Mouse (Mus musculus) ES-Bruce4 (cell line): ENCODE measurements around the gene Ms4a6d. TPM values are rescaled to one million over a fixed set of nuclear protein-coding genes. Genes with fewer than 3 reads are reported as not detected.
"Not testable (repeated sequence)": the region's sequence is repeated elsewhere in the genome, so short reads cannot be mapped to it uniquely, and the experiment has no call there.

Experiments
- H3K27ac ChIP-seq: 2 replicates; pipeline ENCODE4 v1.5.1; 2012; ENCODE audit warnings: low read length, inconsistent platforms; ENCODE audit not compliant: insufficient read depth
- H3K27me3 ChIP-seq: 2 replicates; pipeline ENCODE4 v1.6.1; 2012; ENCODE audit warnings: mild to moderate bottlenecking, low read length, inconsistent platforms; ENCODE audit not compliant: control insufficient read depth, poor library complexity, insufficient read depth, severe bottlenecking
- H3K36me3 ChIP-seq: 2 replicates; pipeline ENCODE4 v1.6.1; 2012; ENCODE audit warnings: inconsistent platforms, mild to moderate bottlenecking, low read length, moderate library complexity; ENCODE audit not compliant: control insufficient read depth, poor library complexity, insufficient read depth, severe bottlenecking
- H3K4me1 ChIP-seq: one replicate; pipeline ENCODE4 v1.8.1; 2011; ENCODE audit warnings: low read length; ENCODE audit not compliant: control insufficient read depth, insufficient read depth
- H3K4me3 ChIP-seq: 2 replicates; pipeline ENCODE4 v1.5.1; 2011; ENCODE audit warnings: low read depth, mild to moderate bottlenecking, low read length
- H3K9ac ChIP-seq: 2 replicates; pipeline ENCODE4 v1.6.1; 2012; ENCODE audit warnings: low read depth, mild to moderate bottlenecking, inconsistent platforms; ENCODE audit not compliant: poor library complexity, severe bottlenecking
- H3K9me3 ChIP-seq: replicated peaks from 2 replicates; pipeline ENCODE4 v1.6.1; 2012; ENCODE audit warnings: mild to moderate bottlenecking, low read length, inconsistent platforms; ENCODE audit not compliant: control insufficient read depth, poor library complexity, insufficient read depth, severe bottlenecking
- CTCF ChIP-seq: IDR thresholded peaks from one replicate; pipeline ENCODE4 v1.8.1; 2011; ENCODE audit warnings: low read depth, low read length
- EP300 ChIP-seq: IDR thresholded peaks from 2 replicates; pipeline ENCODE4 v1.6.1; 2011; ENCODE audit warnings: low read depth, low read length; ENCODE audit not compliant: insufficient read depth
- POLR2A ChIP-seq: IDR thresholded peaks from one replicate; pipeline ENCODE4 v1.8.1; 2011; ENCODE audit warnings: low read length; ENCODE audit not compliant: insufficient read depth
- polyA plus RNA-seq: library from polyadenylated mRNA; stranded (reverse); fragments of >200 nt; gene quantifications from 2 replicates; pipeline ENCODE4 v1.2.4, GENCODE M21; 2011; ENCODE audit warnings: low read depth; ENCODE audit not compliant: missing spikeins, insufficient read depth, insufficient read length

The Ms4a6d gene
- polyA plus RNA-seq, 1 experiment = not detected

- no peaks in the 10 kb centered on the region for H3K9me3 ChIP-seq
- no peaks in the 10 kb centered on the region for H3K4me1 ChIP-seq
- no peaks in the 10 kb centered on the region for H3K36me3 ChIP-seq
- H3K27me3 ChIP-seq = no peaks in the 10 kb centered on the region
- no peak overlapping the region for H3K4me3 ChIP-seq
- no peak overlapping the region for H3K27ac ChIP-seq
- H3K9ac ChIP-seq = no peak overlapping the region
- TF ChIP-seq POLR2A (no peak), CTCF (no peak), EP300 (no peak)
Observed at GRCm38 (mm10) chr19:11547911-11548310, 56.7 kb downstream of the Ms4a6d start.

DNA sequence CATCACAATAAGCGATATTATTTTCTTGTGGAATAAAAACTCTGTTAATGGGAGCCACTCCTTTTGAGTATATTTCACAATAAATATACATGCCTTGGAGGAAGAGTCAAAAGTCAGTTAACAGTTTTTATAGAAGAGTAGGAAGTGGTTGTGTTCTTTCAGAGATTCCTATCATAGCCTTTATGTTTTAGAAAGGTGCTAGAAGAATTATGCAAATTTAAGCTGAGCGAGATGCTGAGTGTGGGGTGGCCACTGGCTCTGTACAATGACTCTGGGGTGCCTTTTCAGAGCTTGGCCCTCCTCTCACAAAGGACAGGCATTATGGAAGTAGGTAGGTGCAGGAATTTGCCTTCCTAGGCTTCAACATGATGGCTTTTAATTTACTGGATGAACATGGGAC, 60.3 kb downstream of the Ms4a6d start:
- H3K27ac ChIP-seq, H3K27me3 ChIP-seq, H3K9me3 ChIP-seq, H3K4me3 ChIP-seq, H3K4me1 ChIP-seq, H3K36me3 ChIP-seq, H3K9ac ChIP-seq: not testable (repeated sequence)

DNA sequence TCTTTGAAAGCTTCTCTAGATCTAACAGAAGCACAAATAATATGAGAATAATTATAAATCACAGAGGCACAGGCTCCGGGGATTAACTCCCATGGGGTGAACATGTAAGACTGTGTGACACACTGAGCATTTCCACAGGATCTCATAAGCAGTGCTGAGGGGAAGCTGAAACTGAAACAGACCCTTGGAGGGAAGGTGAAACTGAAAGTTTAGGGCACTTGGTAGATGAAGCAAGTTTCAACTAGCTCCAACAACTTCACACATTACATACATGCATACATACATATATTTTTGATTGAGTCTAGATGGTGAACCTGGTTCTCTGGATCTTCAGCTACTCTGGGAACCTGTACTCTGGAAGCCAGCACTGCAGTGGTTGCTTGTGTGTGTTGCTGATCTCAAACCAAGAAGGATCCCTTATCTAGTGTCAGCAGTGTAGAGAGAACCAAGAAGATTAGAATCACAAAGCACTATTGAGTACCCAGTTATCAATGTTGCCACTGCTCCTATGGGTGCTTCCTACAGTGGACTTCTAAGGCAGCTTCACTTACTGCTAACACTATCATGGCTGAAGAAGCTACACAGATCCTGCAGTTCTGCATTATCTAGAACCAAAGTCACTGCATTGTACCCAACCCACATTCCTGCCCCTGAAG, 64.4 kb downstream of the Ms4a6d start:
- not testable (repeated sequence) for H3K27ac ChIP-seq, H3K27me3 ChIP-seq, H3K4me1 ChIP-seq, H3K9ac ChIP-seq, H3K4me3 ChIP-seq, H3K36me3 ChIP-seq, H3K9me3 ChIP-seq

DNA sequence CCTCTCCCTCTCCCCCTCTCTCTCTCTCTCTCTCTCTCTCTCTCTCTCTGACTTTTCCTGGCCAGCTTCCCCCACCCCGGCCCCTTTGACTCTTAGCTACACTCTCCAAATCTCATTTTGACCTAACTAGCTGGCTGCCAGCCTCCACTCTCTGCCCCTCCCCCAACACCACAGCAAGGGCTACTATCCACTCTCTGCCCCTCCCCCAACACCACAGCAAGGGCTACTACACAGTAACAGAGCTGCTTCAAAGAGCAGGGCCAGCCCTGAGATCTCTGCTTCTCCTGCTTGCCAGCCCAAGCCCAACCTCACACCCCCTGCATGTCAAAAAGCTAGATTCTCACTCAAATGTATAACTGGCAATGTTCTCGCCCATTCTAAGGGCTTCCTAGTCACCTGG, 67.3 kb downstream of the Ms4a6d start:
- H3K4me3 ChIP-seq = no peak overlapping the region
- no peak for TF ChIP-seq CTCF
- no peak for TF ChIP-seq POLR2A
- TF ChIP-seq EP300 = no peak
- H3K9ac ChIP-seq = no peak overlapping the region
- no peaks in the 10 kb centered on the region for H3K9me3 ChIP-seq
- H3K4me1 ChIP-seq = no peaks in the 10 kb centered on the region
- H3K27me3 ChIP-seq = no peaks in the 10 kb centered on the region
- no peaks in the 10 kb centered on the region for H3K36me3 ChIP-seq
- no peak overlapping the region for H3K27ac ChIP-seq

Other genes starting within 250 kb of the Ms4a6d start
- gene Ms4a4a, start 229.3 kb downstream of the Ms4a6d start, polyA plus RNA-seq = not detected in 2 replicates
- gene Ms4a4c, start 200.1 kb downstream of the Ms4a6d start, polyA plus RNA-seq = not detected in 2 replicates
- gene Ms4a4b, start 161.3 kb downstream of the Ms4a6d start, polyA plus RNA-seq = not detected in 2 replicates
- not detected in 2 replicates for gene Ms4a6c, start 135.5 kb downstream of the Ms4a6d start, polyA plus RNA-seq
- gene Gm8369, start 118.9 kb downstream of the Ms4a6d start, polyA plus RNA-seq = not detected in 2 replicates
- not detected in 2 replicates for gene Ms4a6b, start 88.3 kb downstream of the Ms4a6d start, polyA plus RNA-seq
- gene Ms4a4d, start 68.0 kb downstream of the Ms4a6d start, polyA plus RNA-seq = 6.8 and 9.0 TPM in 2 replicates
- gene Ms4a2, start 18.9 kb upstream of the Ms4a6d start, polyA plus RNA-seq = not detected in 2 replicates
- gene Ms4a3, start 36.0 kb upstream of the Ms4a6d start, polyA plus RNA-seq = not detected in 2 replicates
- gene Oosp2, start 55.7 kb upstream of the Ms4a6d start, polyA plus RNA-seq = not detected in 2 replicates
- gene Oosp1, start 86.3 kb upstream of the Ms4a6d start, polyA plus RNA-seq = not detected in 2 replicates
- not detected in 2 replicates for gene Oosp3, start 92.2 kb upstream of the Ms4a6d start, polyA plus RNA-seq
- gene Gif, start 142.7 kb upstream of the Ms4a6d start, polyA plus RNA-seq = not detected in 2 replicates
- gene Mrpl16, start 165.5 kb upstream of the Ms4a6d start, polyA plus RNA-seq = 46.5 and 49.6 TPM in 2 replicates
- 109 and 112 TPM in 2 replicates for gene Stx3, start 214.6 kb upstream of the Ms4a6d start, polyA plus RNA-seq
- gene Olfr1417, start 234.4 kb upstream of the Ms4a6d start, polyA plus RNA-seq = not detected in 2 replicates